Mouse (Mus musculus): ENCODE data around the gene Tmem259. TPM values are rescaled to one million over a fixed set of nuclear protein-coding genes. Genes with fewer than 3 reads are reported as not detected.

The Tmem259 gene
- polyA plus RNA-seq, 1 experiment from 2014 or later: 16.1 TPM

DNA sequence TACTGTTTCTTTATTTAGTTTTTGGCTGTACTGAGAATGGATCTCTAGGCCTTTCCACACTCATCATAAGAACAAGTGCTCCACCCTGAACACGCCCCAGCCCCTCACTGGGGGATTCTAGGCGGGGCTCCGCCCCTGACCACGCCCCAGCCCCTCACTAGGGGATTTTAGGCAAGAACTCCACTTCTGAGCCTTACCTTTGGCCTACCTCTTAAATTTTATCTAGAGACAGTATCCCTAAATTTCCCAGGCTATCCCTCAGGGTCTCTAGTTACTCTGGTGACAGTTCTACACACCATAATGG lies 40.9 kb upstream of the Tmem259 start:
- no peaks in the 10 kb centered on the region for H3K4me1 ChIP-seq (replicated peaks; ENCODE audit: control insufficient read depth, insufficient read depth, low read length)
- H3K4me3 ChIP-seq (ENCODE audit: low read depth, low read length): no peak overlapping the region
- DNase-seq (ENCODE audit: low spot score): no peak
- ATAC-seq (ENCODE audit: low FRiP score): no peak
- no peak overlapping the region for H3K27ac ChIP-seq (ENCODE audit: low read depth, low read length)
- H3K9ac ChIP-seq (ENCODE audit: low read depth, low read length): no peak overlapping the region
- 52% methylated on average over 4 of the region's 4 CpGs for WGBS
- H3K27me3 ChIP-seq (ENCODE audit: control insufficient read depth, insufficient read depth, low read length): 0 out of 2 replicates have a peak, but pooled peaks cover 2% of the 10 kb centered on the region
- no peak overlapping the region for H3K4me2 ChIP-seq (replicated peaks; ENCODE audit: low read depth, low read length)
- H3K36me3 ChIP-seq (ENCODE audit: control insufficient read depth, insufficient read depth, low read length): no peaks in the 10 kb centered on the region
- H3K9me3 ChIP-seq (ENCODE audit: control insufficient read depth, low read length): no peaks in the 10 kb centered on the region

DNA sequence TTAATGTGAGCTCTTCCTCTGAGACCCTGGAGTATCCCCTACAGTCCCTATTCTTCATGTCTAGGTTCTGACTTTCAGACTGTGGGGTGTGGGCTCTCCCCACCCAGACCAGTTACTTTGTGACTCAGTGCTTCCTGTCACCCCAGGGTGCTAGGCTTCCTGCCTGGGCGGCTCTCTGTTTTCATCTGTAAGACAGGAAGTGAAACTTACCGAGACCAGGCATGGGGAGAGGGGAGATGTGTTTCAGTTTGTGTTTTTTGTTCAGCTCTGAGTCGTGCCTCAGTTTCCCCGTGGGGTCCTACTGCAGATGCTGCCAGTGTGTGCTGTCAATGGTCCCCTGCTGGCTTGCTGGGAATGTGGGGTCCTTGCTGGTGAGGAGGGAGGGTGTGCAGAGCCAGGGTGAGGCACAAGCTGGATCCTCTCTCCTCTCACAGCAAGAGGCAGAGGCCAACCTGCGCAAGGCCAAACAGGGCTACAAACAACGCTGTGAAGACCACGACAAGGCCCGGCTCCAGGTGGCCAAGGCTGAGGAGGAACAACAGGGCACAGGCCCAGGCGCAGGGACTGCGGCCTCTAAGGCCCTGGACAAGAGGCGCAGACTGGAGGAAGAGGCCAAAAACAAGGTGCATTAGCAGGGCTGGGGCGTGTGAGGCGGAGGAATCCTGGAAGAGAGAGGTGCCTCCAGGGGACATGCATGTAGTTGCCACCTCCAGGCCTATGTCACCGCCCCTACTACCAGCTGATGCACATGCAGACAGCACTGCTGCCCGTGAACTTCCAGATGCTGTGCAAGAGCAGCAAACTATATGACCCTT lies 40.3 kb upstream of the Tmem259 start:
- Histone ChIP-seq H3K27me3 (ENCODE audit: control insufficient read depth, insufficient read depth, low read length) (peaks cover 2% of the 10 kb centered on the region), H3K4me1 (replicated peaks; ENCODE audit: control insufficient read depth, insufficient read depth, low read length) (peaks cover 4% of the 10 kb centered on the region; the same call in 1 of the 2 replicates), H3K4me2 (replicated peaks; ENCODE audit: low read depth, low read length) (no peak overlapping the region), H3K9ac (ENCODE audit: low read depth, low read length) (no peak overlapping the region), H3K27ac (ENCODE audit: low read depth, low read length) (no peak overlapping the region), H3K4me3 (ENCODE audit: low read depth, low read length) (no peak overlapping the region), H3K9me3 (ENCODE audit: control insufficient read depth, low read length) (no peaks in the 10 kb centered on the region), H3K36me3 (ENCODE audit: control insufficient read depth, insufficient read depth, low read length) (no peaks in the 10 kb centered on the region)
- DNase-seq (ENCODE audit: low spot score): no peak
- 76% methylated on average over 15 of the region's 15 CpGs for WGBS
- ATAC-seq (ENCODE audit: low FRiP score): no peak

DNA sequence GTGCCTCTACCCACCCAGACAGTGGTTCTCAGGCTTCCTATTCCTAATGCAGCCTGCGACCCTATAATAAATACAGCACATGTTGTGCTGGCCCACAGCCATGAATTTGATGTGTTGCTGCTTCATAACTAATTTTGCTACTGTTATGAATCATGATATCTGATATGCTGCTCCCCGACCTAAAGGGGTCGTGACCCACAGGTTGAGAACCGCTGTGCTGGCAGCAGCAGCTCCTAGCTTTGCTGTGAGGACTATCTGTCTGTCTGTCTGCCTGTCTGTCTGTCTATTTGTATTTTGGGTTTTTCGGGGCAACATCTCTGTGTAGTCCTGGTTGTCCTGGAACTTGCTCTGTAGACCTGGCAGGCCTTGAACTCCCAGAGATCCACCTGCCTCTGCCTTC lies 39.6 kb upstream of the Tmem259 start:
- H3K27me3 ChIP-seq (ENCODE audit: control insufficient read depth, insufficient read depth, low read length): peaks cover 9% of the 10 kb centered on the region
- H3K9me3 ChIP-seq (ENCODE audit: control insufficient read depth, low read length): no peaks in the 10 kb centered on the region
- no peak for DNase-seq (ENCODE audit: low spot score)
- H3K27ac ChIP-seq (ENCODE audit: low read depth, low read length): no peak overlapping the region
- no peak overlapping the region for H3K9ac ChIP-seq (ENCODE audit: low read depth, low read length)
- WGBS: 89% methylated on average over 5 of the region's 5 CpGs
- peaks cover 10% of the 10 kb centered on the region; the same call in 1 of the 2 replicates for H3K4me1 ChIP-seq (replicated peaks; ENCODE audit: control insufficient read depth, insufficient read depth, low read length)
- no peak for ATAC-seq (ENCODE audit: low FRiP score)
- H3K4me2 ChIP-seq (replicated peaks; ENCODE audit: low read depth, low read length): no peak overlapping the region
- no peak overlapping the region for H3K4me3 ChIP-seq (ENCODE audit: low read depth, low read length)
- no peaks in the 10 kb centered on the region for H3K36me3 ChIP-seq (ENCODE audit: control insufficient read depth, insufficient read depth, low read length)

DNA sequence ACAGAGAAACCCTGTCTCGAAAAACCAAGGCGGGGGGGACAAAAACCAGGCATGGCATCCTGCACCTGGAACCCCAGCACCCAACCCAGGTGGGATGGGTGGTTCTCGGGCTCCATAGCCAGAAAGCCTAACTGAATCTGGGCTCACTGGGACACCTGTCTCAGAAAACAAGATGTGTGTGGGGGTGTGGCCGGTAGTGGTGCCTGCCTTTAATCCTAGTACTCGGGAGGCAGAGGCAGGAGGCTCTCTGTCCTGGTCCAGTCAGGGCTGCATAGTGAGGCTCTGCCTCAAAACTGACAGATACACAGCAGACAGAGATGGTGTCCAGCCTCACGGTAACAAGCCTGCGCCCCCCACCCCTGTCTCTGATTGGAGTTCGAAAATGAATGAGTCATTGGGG lies 38.7 kb upstream of the Tmem259 start:
- H3K27ac ChIP-seq (ENCODE audit: low read depth, low read length): no peak overlapping the region
- H3K9me3 ChIP-seq (ENCODE audit: control insufficient read depth, low read length): no peaks in the 10 kb centered on the region
- no peak overlapping the region for H3K4me3 ChIP-seq (ENCODE audit: low read depth, low read length)
- no peak for ATAC-seq (ENCODE audit: low FRiP score)
- H3K4me1 ChIP-seq (replicated peaks; ENCODE audit: control insufficient read depth, insufficient read depth, low read length): peaks cover 10% of the 10 kb centered on the region; the same call in 1 of the 2 replicates
- H3K4me2 ChIP-seq (replicated peaks; ENCODE audit: low read depth, low read length): no peak overlapping the region
- no peak overlapping the region for H3K9ac ChIP-seq (ENCODE audit: low read depth, low read length)
- H3K27me3 ChIP-seq (ENCODE audit: control insufficient read depth, insufficient read depth, low read length): peaks cover 10% of the 10 kb centered on the region
- WGBS: 92% methylated on average over 8 of the region's 8 CpGs
- no peak for DNase-seq (ENCODE audit: low spot score)
- no peaks in the 10 kb centered on the region for H3K36me3 ChIP-seq (ENCODE audit: control insufficient read depth, insufficient read depth, low read length)

DNA sequence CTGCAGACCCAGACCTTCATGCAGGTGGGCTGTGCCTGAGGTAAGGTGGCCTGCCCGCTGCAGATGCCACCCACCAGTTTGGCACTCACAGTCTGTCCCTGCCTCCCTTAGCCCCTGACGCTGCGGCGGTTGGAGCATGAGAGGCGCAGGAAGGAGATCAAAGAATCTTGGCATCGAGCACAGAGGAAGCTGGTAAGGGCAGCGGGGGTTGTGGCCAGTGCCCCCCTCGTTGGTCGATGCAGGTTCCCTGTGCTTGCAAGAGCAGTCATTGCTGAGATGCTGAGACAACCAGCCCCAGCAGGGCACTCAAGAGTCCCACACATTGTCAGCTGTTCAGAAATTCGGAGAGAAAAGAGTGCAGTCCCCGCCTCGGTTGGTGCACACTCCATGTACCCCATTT lies 38.0 kb upstream of the Tmem259 start:
- Histone ChIP-seq H3K4me1 (replicated peaks; ENCODE audit: control insufficient read depth, insufficient read depth, low read length) (peaks cover 10% of the 10 kb centered on the region; the same call in 1 of the 2 replicates), H3K9me3 (ENCODE audit: control insufficient read depth, low read length) (no peaks in the 10 kb centered on the region), H3K4me2 (replicated peaks; ENCODE audit: low read depth, low read length) (no peak overlapping the region), H3K27me3 (ENCODE audit: control insufficient read depth, insufficient read depth, low read length) (peaks cover 10% of the 10 kb centered on the region), H3K9ac (ENCODE audit: low read depth, low read length) (no peak overlapping the region), H3K4me3 (ENCODE audit: low read depth, low read length) (no peak overlapping the region), H3K27ac (ENCODE audit: low read depth, low read length) (no peak overlapping the region), H3K36me3 (ENCODE audit: control insufficient read depth, insufficient read depth, low read length) (no peaks in the 10 kb centered on the region)
- ATAC-seq (ENCODE audit: low FRiP score) (no peak), DNase-seq (ENCODE audit: low spot score) (no peak)
- WGBS: 92% methylated on average over 12 of the region's 12 CpGs

DNA sequence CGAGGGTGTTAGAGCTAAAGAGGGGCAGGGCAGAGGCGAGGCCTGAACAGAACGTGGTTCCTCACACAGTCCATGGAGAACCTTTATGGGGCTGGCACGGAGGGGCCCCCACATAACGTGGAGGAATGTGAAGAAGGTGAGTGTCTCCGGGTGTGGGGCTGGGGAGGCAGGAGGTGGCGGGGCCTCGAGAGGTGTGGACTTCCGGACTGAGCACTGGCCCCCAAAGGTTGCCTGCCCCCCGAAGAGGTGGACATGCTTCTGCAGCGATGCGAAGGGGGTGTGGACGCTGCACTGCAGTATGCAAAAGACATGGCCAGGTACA lies 37.2 kb upstream of the Tmem259 start:
- H3K9me3 ChIP-seq (ENCODE audit: control insufficient read depth, low read length): no peaks in the 10 kb centered on the region
- H3K36me3 ChIP-seq (ENCODE audit: control insufficient read depth, insufficient read depth, low read length): no peaks in the 10 kb centered on the region
- no peak overlapping the region for H3K27ac ChIP-seq (ENCODE audit: low read depth, low read length)
- DNase-seq (ENCODE audit: low spot score) (no peak), ATAC-seq (ENCODE audit: low FRiP score) (no peak)
- H3K4me2 ChIP-seq (replicated peaks; ENCODE audit: low read depth, low read length): no peak overlapping the region
- H3K4me1 ChIP-seq (replicated peaks; ENCODE audit: control insufficient read depth, insufficient read depth, low read length): peaks cover 10% of the 10 kb centered on the region; the same call in 1 of the 2 replicates
- no peak overlapping the region for H3K9ac ChIP-seq (ENCODE audit: low read depth, low read length)
- peaks cover 10% of the 10 kb centered on the region for H3K27me3 ChIP-seq (ENCODE audit: control insufficient read depth, insufficient read depth, low read length)
- 94% methylated on average over 13 of the region's 13 CpGs for WGBS
- no peak overlapping the region for H3K4me3 ChIP-seq (ENCODE audit: low read depth, low read length)

DNA sequence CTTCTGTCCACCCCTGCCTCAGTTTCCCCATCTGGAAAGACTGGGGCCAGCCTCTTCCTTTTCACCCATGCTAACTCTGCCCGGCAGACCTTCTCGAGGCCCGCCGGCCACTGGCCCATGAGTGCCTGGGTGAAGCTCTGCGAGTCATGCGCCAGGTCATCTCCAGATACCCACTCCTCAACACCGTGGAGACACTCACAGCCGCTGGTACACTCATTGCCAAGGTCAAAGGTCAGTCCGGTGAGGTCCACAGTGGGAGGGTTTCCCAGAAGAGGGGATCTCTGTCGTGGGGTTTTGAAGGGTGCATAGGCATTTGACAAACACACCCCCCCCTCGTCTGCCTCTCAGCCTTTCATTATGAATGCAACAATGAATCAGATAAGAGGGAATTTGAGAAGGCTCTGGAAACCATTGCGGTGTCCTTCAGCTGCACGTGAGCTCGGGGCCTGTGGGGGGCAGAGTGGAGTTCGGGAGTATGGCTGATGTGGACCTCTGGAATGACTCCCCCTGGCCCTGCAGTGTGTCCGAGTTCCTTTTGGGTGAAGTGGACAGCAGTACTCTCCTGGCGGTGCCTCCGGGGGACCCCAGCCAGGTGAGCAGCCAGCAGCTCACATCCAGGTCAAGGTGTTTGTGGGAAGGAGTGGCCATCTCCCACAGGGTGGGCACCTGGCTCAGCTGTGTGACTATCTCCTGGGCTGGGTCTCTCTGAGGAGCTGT lies 36.6 kb upstream of the Tmem259 start:
- Histone ChIP-seq H3K9me3 (ENCODE audit: control insufficient read depth, low read length) (no peaks in the 10 kb centered on the region), H3K36me3 (ENCODE audit: control insufficient read depth, insufficient read depth, low read length) (no peaks in the 10 kb centered on the region), H3K4me3 (ENCODE audit: low read depth, low read length) (no peak overlapping the region), H3K27me3 (ENCODE audit: control insufficient read depth, insufficient read depth, low read length) (peaks cover 12% of the 10 kb centered on the region), H3K9ac (ENCODE audit: low read depth, low read length) (no peak overlapping the region), H3K4me2 (replicated peaks; ENCODE audit: low read depth, low read length) (no peak overlapping the region), H3K4me1 (replicated peaks; ENCODE audit: control insufficient read depth, insufficient read depth, low read length) (peaks cover 10% of the 10 kb centered on the region; the same call in 1 of the 2 replicates), H3K27ac (ENCODE audit: low read depth, low read length) (no peak overlapping the region)
- 86% methylated on average over 18 of the region's 18 CpGs for WGBS
- ATAC-seq (ENCODE audit: low FRiP score) (no peak), DNase-seq (ENCODE audit: low spot score) (no peak)

DNA sequence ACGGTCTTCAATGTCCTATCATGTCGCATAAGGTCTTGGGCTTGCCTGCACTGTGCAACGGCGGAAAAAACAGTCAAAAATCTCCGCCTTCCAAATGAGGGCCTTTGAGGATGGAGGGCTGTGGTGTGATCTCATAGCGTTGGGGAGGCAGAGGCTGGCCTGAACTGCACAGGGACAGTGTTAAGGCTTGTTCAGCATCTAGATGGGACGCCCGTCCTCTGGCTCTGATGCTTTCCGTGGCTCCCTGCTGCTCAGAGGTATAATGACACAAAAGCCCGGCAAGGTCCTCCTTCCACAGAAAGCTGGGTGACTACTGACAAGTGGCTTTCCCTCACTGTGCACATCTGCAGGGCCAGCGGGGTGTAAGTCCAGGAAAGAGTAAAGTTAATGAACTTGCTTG lies 36.1 kb upstream of the Tmem259 start:
- Histone ChIP-seq H3K9ac (ENCODE audit: low read depth, low read length) (no peak overlapping the region), H3K4me3 (ENCODE audit: low read depth, low read length) (no peak overlapping the region), H3K4me1 (replicated peaks; ENCODE audit: control insufficient read depth, insufficient read depth, low read length) (peaks cover 10% of the 10 kb centered on the region; the same call in 1 of the 2 replicates), H3K36me3 (ENCODE audit: control insufficient read depth, insufficient read depth, low read length) (no peaks in the 10 kb centered on the region), H3K27me3 (ENCODE audit: control insufficient read depth, insufficient read depth, low read length) (peaks cover 17% of the 10 kb centered on the region), H3K9me3 (ENCODE audit: control insufficient read depth, low read length) (no peaks in the 10 kb centered on the region), H3K27ac (ENCODE audit: low read depth, low read length) (no peak overlapping the region), H3K4me2 (replicated peaks; ENCODE audit: low read depth, low read length) (peak overlapping the region; percentile 33; the same call in 1 of the 2 replicates)
- 24% methylated on average over 11 of the region's 11 CpGs for WGBS
- ATAC-seq (ENCODE audit: low FRiP score): no peak
- no peak for DNase-seq (ENCODE audit: low spot score)
